Mouse (Mus musculus) activated CD4-positive, CD25-positive, alpha-beta regulatory T cell (primary cell): Measurements from ENCODE around the gene Mansc1. TPM values are rescaled to one million over a fixed set of nuclear protein-coding genes. Genes with fewer than 3 reads are reported as not detected.

Experiments used
- polyA plus RNA-seq, 2 experiments: library from polyadenylated mRNA; unstranded; fragments of 100-300 nt; shearing (Covaris generic); gene quantifications; one replicate each; pipeline ENCODE4 v1.2.1; 2017

Gene Mansc1
- polyA plus RNA-seq = 1 to 10 TPM; 3.3 to 4.5 TPM

GRCm38 (mm10) chr6:134631947-134632687 lies at the start of gene Mansc1:
Gene Mansc1 (minus strand): TSS chr6:134632488.

GRCm38 (mm10) chr6:134639210-134639609 lies 6.9 kb upstream of the Mansc1 start, which contains the start of gene Borcs5:
Gene Borcs5 (plus strand): TSS chr6:134639510.

GRCm38 (mm10) chr6:134566818-134567485 lies 65.3 kb downstream of the Mansc1 start, which contains the start of gene Lrp6:
Gene Lrp6 (minus strand): TSS chr6:134566965.

Other genes starting within 250 kb of the Mansc1 start
- gene Bcl2l14, start 236.2 kb downstream of the Mansc1 start, polyA plus RNA-seq = 1 to 10 TPM; 2.4 to 4.5 TPM
- 10 to 100 TPM; 17.3 to 19.1 TPM for gene Lrp6, start 65.5 kb downstream of the Mansc1 start, polyA plus RNA-seq
- 10 to 100 TPM; 27.9 to 36.5 TPM for gene Borcs5, start 7.0 kb upstream of the Mansc1 start, polyA plus RNA-seq
- gene Dusp16, start 160.1 kb upstream of the Mansc1 start, polyA plus RNA-seq = 1 to 10 TPM; 1.4 to 2.6 TPM
- gene Crebl2, start 197.7 kb upstream of the Mansc1 start, polyA plus RNA-seq = 10 to 100 TPM; 21.5 to 23.4 TPM